Mouse (Mus musculus) stomach, embryonic 14.5 days (tissue): Measurements from ENCODE around the gene Rad51b. TPM values are rescaled to one million over a fixed set of nuclear protein-coding genes. Genes with fewer than 3 reads are reported as not detected.

Experiments used
- ATAC-seq: fragments of 200-750 bp; cut with Nextera tagmentation; 2 replicates; pipeline ENCODE4 v1.8.0; 2017; ENCODE audit warnings: low read depth, moderate TSS enrichment; ENCODE audit not compliant: insufficient number of reproducible peaks, insufficient read depth, low FRiP score
- H3K27ac ChIP-seq: fragments of 300-500 bp; sonication (generic); 2 replicates; pipeline ENCODE4 v1.5.1; 2014; ENCODE audit warnings: mild to moderate bottlenecking, low read length, moderate library complexity, mixed read lengths
- H3K27me3 ChIP-seq: fragments of 300-500 bp; sonication (generic); 2 replicates; pipeline ENCODE4 v1.6.1; 2014; ENCODE audit warnings: low read length, control low read depth, mixed read lengths; ENCODE audit not compliant: control insufficient read depth, insufficient read depth
- H3K36me3 ChIP-seq: fragments of 300-500 bp; sonication (generic); 2 replicates; pipeline ENCODE4 v1.6.1; 2014; ENCODE audit warnings: mild to moderate bottlenecking, control low read depth, low read length, moderate library complexity, mixed read lengths; ENCODE audit not compliant: control insufficient read depth, insufficient read depth
- H3K4me1 ChIP-seq: fragments of 300-500 bp; sonication (generic); 2 replicates; pipeline ENCODE4 v1.6.1; 2014; ENCODE audit warnings: low read length, control low read depth, mixed read lengths; ENCODE audit not compliant: control insufficient read depth, insufficient read depth
- H3K4me2 ChIP-seq: fragments of 300-500 bp; sonication (generic); replicated peaks from 2 replicates; pipeline ENCODE4 v1.6.1; 2014; ENCODE audit warnings: low read depth, low read length, control low read depth
- H3K4me3 ChIP-seq: fragments of 300-500 bp; sonication (generic); 2 replicates; pipeline ENCODE4 v1.5.1; 2014; ENCODE audit warnings: low read depth, low read length, control low read depth
- H3K9ac ChIP-seq: fragments of 300-500 bp; sonication (generic); replicated peaks from 2 replicates; pipeline ENCODE4 v1.6.1; 2014; ENCODE audit warnings: low read depth, mild to moderate bottlenecking, control low read depth, low read length, moderate library complexity, mixed read lengths
- H3K9me3 ChIP-seq: fragments of 300-500 bp; sonication (generic); 2 replicates; pipeline ENCODE4 v1.6.1; 2016; ENCODE audit warnings: low read depth, low read length, control low read depth; ENCODE audit not compliant: control insufficient read depth
- WGBS: fragments of 180-500 bp; shearing (Covaris S2); extraction: QIAGEN DNeasy Blood & Tissue Kit; methylation state at CpG from one replicate; pipeline ENCODE4 v1.1.7; 2014; 5-methylcytosine and 5-hydroxymethylcytosine counted together
- polyA plus RNA-seq: library from polyadenylated mRNA; unstranded; fragments of >200 nt; fragmentation: Nextera tagmentation; extraction: Ambion mirVana; gene quantifications from 2 replicates; pipeline ENCODE4 v1.2.1, GENCODE M21; 2014

Rad51b gene
- polyA plus RNA-seq, 1 experiment from 2014 or later: 8.4 TPM

GRCm38 (mm10) chr12:79579018-79579585, 282.0 kb downstream of the Rad51b start:
- Histone ChIP-seq H3K4me2 (no peak overlapping the region), H3K4me1 (no peaks in the 10 kb centered on the region), H3K36me3 (no peaks in the 10 kb centered on the region), H3K27ac (no peak overlapping the region), H3K9ac (no peak overlapping the region), H3K27me3 (no peaks in the 10 kb centered on the region), H3K4me3 (no peak overlapping the region), H3K9me3 (no peaks in the 10 kb centered on the region)
- 85% methylated on average over 6 of the region's 6 CpGs for WGBS
- no peak for ATAC-seq

- H3K9me3 ChIP-seq: no peaks in the 10 kb centered on the region
- no peak overlapping the region for H3K4me2 ChIP-seq
- H3K4me1 ChIP-seq: no peaks in the 10 kb centered on the region
- ATAC-seq: no peak
- 96% methylated on average over 6 of the region's 6 CpGs for WGBS
- no peaks in the 10 kb centered on the region for H3K36me3 ChIP-seq
- no peaks in the 10 kb centered on the region for H3K27me3 ChIP-seq
- H3K4me3 ChIP-seq: no peak overlapping the region
- no peak overlapping the region for H3K27ac ChIP-seq
- H3K9ac ChIP-seq: no peak overlapping the region
These were observed 282.8 kb downstream of the Rad51b start for GRCm38 (mm10) chr12:79579837-79580236.

- Histone ChIP-seq H3K36me3 (no peaks in the 10 kb centered on the region), H3K9ac (no peak overlapping the region), H3K27ac (no peak overlapping the region), H3K27me3 (no peaks in the 10 kb centered on the region), H3K4me3 (no peak overlapping the region), H3K4me2 (no peak overlapping the region), H3K9me3 (no peaks in the 10 kb centered on the region), H3K4me1 (no peaks in the 10 kb centered on the region)
- WGBS: 75% methylated on average over 6 of the region's 6 CpGs
- ATAC-seq: no peak
These were observed 287.6 kb downstream of the Rad51b start for GRCm38 (mm10) chr12:79584556-79585307.

GRCm38 (mm10) chr12:79585336-79585735, 288.3 kb downstream of the Rad51b start:
- Histone ChIP-seq H3K27me3 (no peaks in the 10 kb centered on the region), H3K4me3 (no peak overlapping the region), H3K9me3 (no peaks in the 10 kb centered on the region), H3K36me3 (no peaks in the 10 kb centered on the region), H3K4me2 (no peak overlapping the region), H3K27ac (no peak overlapping the region; the same call in 1 of the 2 replicates), H3K4me1 (no peaks in the 10 kb centered on the region), H3K9ac (no peak overlapping the region)
- whole genome bisulfite sequencing: 85% methylated on average over 2 of the region's 2 CpGs
- no peak for ATAC-seq

GRCm38 (mm10) chr12:79588831-79589230, 291.7 kb downstream of the Rad51b start:
- 92% methylated on average over 4 of the region's 4 CpGs for WGBS
- H3K36me3 ChIP-seq: no peaks in the 10 kb centered on the region
- H3K9ac ChIP-seq: no peak overlapping the region
- H3K4me3 ChIP-seq: no peak overlapping the region
- no peaks in the 10 kb centered on the region for H3K9me3 ChIP-seq
- no peak overlapping the region for H3K27ac ChIP-seq
- no peaks in the 10 kb centered on the region for H3K4me1 ChIP-seq
- no peak overlapping the region for H3K4me2 ChIP-seq
- ATAC-seq: no peak
- H3K27me3 ChIP-seq: no peaks in the 10 kb centered on the region

- Histone ChIP-seq H3K4me2 (no peak overlapping the region), H3K9me3 (no peaks in the 10 kb centered on the region), H3K36me3 (no peaks in the 10 kb centered on the region), H3K9ac (no peak overlapping the region), H3K27me3 (no peaks in the 10 kb centered on the region), H3K4me3 (no peak overlapping the region), H3K4me1 (no peaks in the 10 kb centered on the region; the same call in 1 of the 2 replicates), H3K27ac (no peak overlapping the region)
- no peak for ATAC-seq
- 83% methylated on average over 4 of the region's 4 CpGs for WGBS
These were observed 295.1 kb downstream of the Rad51b start for GRCm38 (mm10) chr12:79592206-79592605.

- H3K27ac ChIP-seq: no peak overlapping the region
- H3K27me3 ChIP-seq: no peaks in the 10 kb centered on the region
- H3K4me3 ChIP-seq: no peak overlapping the region
- H3K36me3 ChIP-seq: no peaks in the 10 kb centered on the region
- H3K9me3 ChIP-seq: no peaks in the 10 kb centered on the region
- no peak overlapping the region for H3K4me2 ChIP-seq
- no peak overlapping the region for H3K9ac ChIP-seq
- no peak for ATAC-seq
- peaks cover 16% of the 10 kb centered on the region for H3K4me1 ChIP-seq
These were observed 299.8 kb downstream of the Rad51b start for GRCm38 (mm10) chr12:79596842-79597241.

GRCm38 (mm10) chr12:79597351-79597750, 300.3 kb downstream of the Rad51b start:
- Histone ChIP-seq H3K4me3 (no peak overlapping the region), H3K4me1 (peaks cover 16% of the 10 kb centered on the region), H3K27me3 (no peaks in the 10 kb centered on the region), H3K9ac (no peak overlapping the region), H3K9me3 (no peaks in the 10 kb centered on the region), H3K4me2 (no peak overlapping the region), H3K27ac (0 out of 2 replicates have a peak overlapping the region, but pooled peaks have one; percentile 4), H3K36me3 (no peaks in the 10 kb centered on the region)
- no peak for ATAC-seq
- 82% methylated on average over 2 of the region's 2 CpGs for WGBS
